Mouse (Mus musculus) heart, embryonic 13.5 days (tissue): ENCODE measurements around the gene Krtap17-1. TPM values are rescaled to one million over a fixed set of nuclear protein-coding genes. Genes with fewer than 3 reads are reported as not detected.

Experiments
- ATAC-seq: fragments of 200-750 bp; cut with Nextera tagmentation; 2 replicates; pipeline ENCODE4 v1.8.0; 2017; ENCODE audit warnings: moderate TSS enrichment; ENCODE audit not compliant: insufficient number of reproducible peaks, low FRiP score, low TSS enrichment; ENCODE audit errors: extremely low read depth
- H3K27ac ChIP-seq: fragments of 300-500 bp; sonication (generic); replicated peaks from 2 replicates; pipeline ENCODE4 v1.5.1; 2015; ENCODE audit warnings: moderate library complexity, mild to moderate bottlenecking, inconsistent platforms
- H3K27me3 ChIP-seq: fragments of 300-500 bp; sonication (generic); replicated peaks from 2 replicates; pipeline ENCODE4 v1.6.1; 2015; ENCODE audit warnings: mild to moderate bottlenecking, inconsistent platforms
- H3K36me3 ChIP-seq: fragments of 300-500 bp; sonication (generic); 2 replicates; pipeline ENCODE4 v1.6.1; 2015; ENCODE audit warnings: mild to moderate bottlenecking, inconsistent platforms
- H3K4me1 ChIP-seq: fragments of 300-500 bp; sonication (generic); 2 replicates; pipeline ENCODE4 v1.6.1; 2015; ENCODE audit warnings: inconsistent platforms
- H3K4me2 ChIP-seq: fragments of 300-500 bp; sonication (generic); 2 replicates; pipeline ENCODE4 v1.6.1; 2015; ENCODE audit warnings: inconsistent platforms, mild to moderate bottlenecking, moderate library complexity
- H3K4me3 ChIP-seq: fragments of 300-500 bp; sonication (generic); 2 replicates; pipeline ENCODE4 v1.5.1; 2015; ENCODE audit warnings: moderate library complexity, mild to moderate bottlenecking, inconsistent platforms
- H3K9ac ChIP-seq: fragments of 300-500 bp; sonication (generic); 2 replicates; pipeline ENCODE4 v1.6.1; 2015; ENCODE audit warnings: inconsistent platforms, mild to moderate bottlenecking, moderate library complexity
- H3K9me3 ChIP-seq: fragments of 300-500 bp; sonication (generic); 2 replicates; pipeline ENCODE4 v1.6.1; 2016; ENCODE audit warnings: inconsistent platforms
- WGBS: fragments of 180-500 bp; shearing (Covaris S2); methylation state at CpG from one replicate; pipeline ENCODE4 v1.1.7; 2015; ENCODE audit warnings: mixed read lengths; 5-methylcytosine and 5-hydroxymethylcytosine counted together
- polyA plus RNA-seq: library from polyadenylated mRNA; unstranded; fragments of >200 nt; fragmentation: Nextera tagmentation; extraction: Ambion mirVana; gene quantifications from 2 replicates; pipeline ENCODE4 v1.2.1, GENCODE M21; 2015

The Krtap17-1 gene
- polyA plus RNA-seq, 1 experiment from 2014 or later, result not detected

DNA sequence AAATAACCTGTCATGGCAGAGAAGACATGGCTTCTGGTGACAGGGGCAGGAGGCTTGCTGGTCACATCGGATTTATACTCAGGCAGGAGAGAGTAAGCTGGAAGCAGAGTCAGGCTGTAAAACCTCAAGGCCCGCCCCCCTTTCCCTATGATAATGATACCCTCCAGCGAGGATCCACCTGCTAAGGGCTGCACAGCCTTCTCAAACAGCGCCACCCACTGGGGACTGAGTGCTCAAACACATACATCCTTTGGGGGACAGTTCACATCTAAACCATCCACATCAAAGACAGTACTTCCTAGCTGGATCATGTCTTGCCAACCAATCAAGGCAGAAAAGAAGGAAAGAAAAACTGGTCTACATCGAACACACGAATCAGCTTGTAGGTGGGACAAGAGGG, 29.6 kb downstream of the Krtap17-1 start:
- Histone ChIP-seq H3K4me2 (no peak overlapping the region), H3K9me3 (no peaks in the 10 kb centered on the region), H3K27ac (no peak overlapping the region), H3K4me1 (no peaks in the 10 kb centered on the region), H3K4me3 (no peak overlapping the region), H3K9ac (no peak overlapping the region), H3K36me3 (no peaks in the 10 kb centered on the region), H3K27me3 (no peaks in the 10 kb centered on the region)
- 51% methylated on average over 6 of the region's 6 CpGs for WGBS
- no peak for ATAC-seq

DNA sequence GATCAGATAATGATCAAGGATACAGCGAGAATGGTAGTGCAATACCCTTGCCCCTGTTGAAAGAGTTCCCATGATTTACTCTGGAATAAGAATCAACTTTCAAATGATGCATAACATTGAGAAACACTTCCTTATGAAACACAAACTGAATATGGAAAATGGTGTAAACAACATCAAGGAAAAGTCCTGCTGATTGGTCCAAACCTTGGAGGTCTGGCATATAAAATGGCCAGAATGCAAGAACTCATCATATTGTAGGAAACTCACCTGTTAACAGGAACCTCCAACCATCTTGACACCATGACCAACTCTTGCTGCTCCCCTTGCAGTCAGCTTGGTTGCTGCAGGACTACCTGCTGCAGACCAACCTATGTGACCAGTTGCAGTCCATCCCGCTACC, 45.6 kb downstream of the Krtap17-1 start, which contains the start of gene Krtap9-5:
Gene Krtap9-5, plus strand, starts transcription at position 301 of the 400 bp plus-strand sequence.
- Histone ChIP-seq H3K4me2 (no peak within 1 kb of the TSS), H3K27me3 (no peaks in the 10 kb centered on the region), H3K4me3 (no peak within 1 kb of the TSS), H3K36me3 (no peaks in the 10 kb centered on the region), H3K9me3 (0 out of 2 replicates have a peak, but pooled peaks cover 7% of the 10 kb centered on the region), H3K9ac (no peak within 1 kb of the TSS), H3K4me1 (no peaks in the 10 kb centered on the region), H3K27ac (no peak within 1 kb of the TSS)
- 77% methylated on average over 2 of the region's 2 CpGs for WGBS
- no peak for ATAC-seq

Other genes starting within 250 kb of the Krtap17-1 start
- not detected in 2 replicates for gene Gm11595, start 221.1 kb downstream of the Krtap17-1 start, polyA plus RNA-seq
- gene Krtap4-8, start 213.3 kb downstream of the Krtap17-1 start, polyA plus RNA-seq, result not detected in 2 replicates
- not detected in 2 replicates for gene Krtap4-9, start 208.8 kb downstream of the Krtap17-1 start, polyA plus RNA-seq
- not detected in 2 replicates for gene Gm11596, start 200.5 kb downstream of the Krtap17-1 start, polyA plus RNA-seq
- gene Gm11569, start 195.1 kb downstream of the Krtap17-1 start, polyA plus RNA-seq, result not detected in 2 replicates
- gene Gm11554, start 189.5 kb downstream of the Krtap17-1 start, polyA plus RNA-seq, result not detected in 2 replicates
- gene Krtap4-13, start 184.1 kb downstream of the Krtap17-1 start, polyA plus RNA-seq, result not detected in 2 replicates
- not detected in 2 replicates for gene Gm11564, start 178.3 kb downstream of the Krtap17-1 start, polyA plus RNA-seq
- not detected in 2 replicates for gene 2300003K06Rik, start 155.9 kb downstream of the Krtap17-1 start, polyA plus RNA-seq
- gene Krtap4-16, start 142.4 kb downstream of the Krtap17-1 start, polyA plus RNA-seq, result not detected in 2 replicates
- not detected in 2 replicates for gene Gm11568, start 136.1 kb downstream of the Krtap17-1 start, polyA plus RNA-seq
- not detected in 2 replicates for gene Gm11559, start 129.5 kb downstream of the Krtap17-1 start, polyA plus RNA-seq
- not detected in 2 replicates for gene Krtap9-1, start 120.6 kb downstream of the Krtap17-1 start, polyA plus RNA-seq
- not detected in 2 replicates for gene Gm11567, start 114.8 kb downstream of the Krtap17-1 start, polyA plus RNA-seq
- not detected in 2 replicates for gene Krtap31-1, start 86.1 kb downstream of the Krtap17-1 start, polyA plus RNA-seq
- gene Gm11565, start 79.2 kb downstream of the Krtap17-1 start, polyA plus RNA-seq, result not detected in 2 replicates
- not detected in 2 replicates for gene Krtap31-2, start 57.7 kb downstream of the Krtap17-1 start, polyA plus RNA-seq
- not detected in 2 replicates for gene Krtap9-5, start 45.5 kb downstream of the Krtap17-1 start, polyA plus RNA-seq
- gene Krtap29-1, start 14.9 kb downstream of the Krtap17-1 start, polyA plus RNA-seq, result not detected in 2 replicates
- gene Krtap16-1, start 7.4 kb downstream of the Krtap17-1 start, polyA plus RNA-seq, result not detected in 2 replicates
- gene Krt33a, start 22.2 kb upstream of the Krtap17-1 start, polyA plus RNA-seq, result not detected in 2 replicates
- gene Krt33b, start 35.9 kb upstream of the Krtap17-1 start, polyA plus RNA-seq, result not detected in 2 replicates
- gene Krt34, start 47.6 kb upstream of the Krtap17-1 start, polyA plus RNA-seq, result not detected in 2 replicates
- not detected in 2 replicates for gene Krt31, start 56.6 kb upstream of the Krtap17-1 start, polyA plus RNA-seq
- gene Krt32, start 94.2 kb upstream of the Krtap17-1 start, polyA plus RNA-seq, result not detected in 2 replicates
- gene Krt35, start 102.2 kb upstream of the Krtap17-1 start, polyA plus RNA-seq, result not detected in 2 replicates
- gene Krt36, start 111.6 kb upstream of the Krtap17-1 start, polyA plus RNA-seq, result not detected in 2 replicates
- not detected in 2 replicates for gene Krt13, start 127.6 kb upstream of the Krtap17-1 start, polyA plus RNA-seq
- 1.2 and 1.5 TPM in 2 replicates for gene Krt15, start 141.9 kb upstream of the Krtap17-1 start, polyA plus RNA-seq
- gene Krt19, start 154.7 kb upstream of the Krtap17-1 start, polyA plus RNA-seq, result 72.6 and 74.0 TPM in 2 replicates
- gene Krt9, start 199.3 kb upstream of the Krtap17-1 start, polyA plus RNA-seq, result not detected in 2 replicates
- gene Krt14, start 213.6 kb upstream of the Krtap17-1 start, polyA plus RNA-seq, result 3.0 and 3.1 TPM in 2 replicates